Mouse (Mus musculus) megakaryocyte, embryonic 14.5 days (primary cell): Measurements from ENCODE around the gene Stim1. TPM values are rescaled to one million over a fixed set of nuclear protein-coding genes. Genes with fewer than 3 reads are reported as not detected.

Experiments
- H3K27me3 ChIP-seq: replicated peaks from 2 replicates; pipeline ENCODE3; 2012; ENCODE audit warnings: inconsistent platforms
- H3K36me3 ChIP-seq: replicated peaks from 2 replicates; pipeline ENCODE3; 2012; ENCODE audit warnings: low read length, inconsistent platforms, mixed read lengths
- H3K4me1 ChIP-seq: 2 replicates; pipeline ENCODE4 v1.6.1; 2012; ENCODE audit warnings: inconsistent platforms
- H3K4me3 ChIP-seq: replicated peaks from 2 replicates; pipeline ENCODE3; 2012; ENCODE audit warnings: moderate library complexity, mild to moderate bottlenecking, inconsistent platforms
- H3K9me3 ChIP-seq: 2 replicates; pipeline ENCODE4 v1.6.1; 2012; ENCODE audit warnings: inconsistent platforms
- FLI1 ChIP-seq: IDR thresholded peaks from 2 replicates; pipeline ENCODE4 v1.6.1; 2012; ENCODE audit warnings: low read length, inconsistent platforms, mixed read lengths
- GATA1 ChIP-seq: IDR thresholded peaks from 3 replicates; pipeline ENCODE4 v1.6.1; 2012; ENCODE audit warnings: mixed read lengths, low read length, inconsistent platforms, borderline replicate concordance
- polyA plus RNA-seq: library from polyadenylated mRNA; stranded (reverse); fragments of >175 nt; gene quantifications from 2 replicates; pipeline ENCODE4 v1.2.3, GENCODE M21; 2012; ENCODE audit warnings: low replicate concordance; ENCODE audit not compliant: insufficient read depth

Gene Stim1
- polyA plus RNA-seq, 1 experiment: 106 TPM

GRCm38 (mm10) chr7:102248691-102249404, 18.8 kb upstream of the Stim1 start:
- H3K4me1 ChIP-seq: peaks cover 79% of the 10 kb centered on the region
- TF ChIP-seq FLI1 (no peak), GATA1 (no peak)
- peak overlapping the region; percentile 96 for H3K4me3 ChIP-seq
- peaks cover 33% of the 10 kb centered on the region for H3K36me3 ChIP-seq
- no peaks in the 10 kb centered on the region for H3K9me3 ChIP-seq
- H3K27me3 ChIP-seq: no peaks in the 10 kb centered on the region

GRCm38 (mm10) chr7:102249531-102249895, 18.1 kb upstream of the Stim1 start:
- peaks cover 78% of the 10 kb centered on the region for H3K4me1 ChIP-seq
- TF ChIP-seq FLI1: no peak
- H3K27me3 ChIP-seq: no peaks in the 10 kb centered on the region
- peaks cover 27% of the 10 kb centered on the region for H3K36me3 ChIP-seq
- H3K4me3 ChIP-seq: peak overlapping the region; percentile 96
- no peaks in the 10 kb centered on the region for H3K9me3 ChIP-seq

- no peak for TF ChIP-seq GATA1
- no peak for TF ChIP-seq FLI1
- Histone ChIP-seq H3K27me3 (no peaks in the 10 kb centered on the region), H3K4me3 (peak overlapping the region; percentile 96), H3K9me3 (no peaks in the 10 kb centered on the region), H3K4me1 (peaks cover 73% of the 10 kb centered on the region), H3K36me3 (peaks cover 21% of the 10 kb centered on the region)
Measured at GRCm38 (mm10) chr7:102249896-102250630, 17.5 kb upstream of the Stim1 start.

- Histone ChIP-seq H3K4me1 (peaks cover 70% of the 10 kb centered on the region), H3K36me3 (peaks cover 18% of the 10 kb centered on the region), H3K9me3 (no peaks in the 10 kb centered on the region), H3K27me3 (no peaks in the 10 kb centered on the region), H3K4me3 (peak overlapping the region; percentile 96)
- TF ChIP-seq FLI1 (no peak), GATA1 (no peak)
Measured at GRCm38 (mm10) chr7:102250631-102251214, 16.9 kb upstream of the Stim1 start.

GRCm38 (mm10) chr7:102253631-102254030, 14.0 kb upstream of the Stim1 start:
- peak overlapping the region; percentile 42 for H3K4me3 ChIP-seq
- no peaks in the 10 kb centered on the region for H3K9me3 ChIP-seq
- H3K4me1 ChIP-seq: peaks cover 46% of the 10 kb centered on the region
- H3K27me3 ChIP-seq: no peaks in the 10 kb centered on the region
- no peaks in the 10 kb centered on the region for H3K36me3 ChIP-seq
- TF ChIP-seq GATA1: no peak
- TF ChIP-seq FLI1: no peak

GRCm38 (mm10) chr7:102255954-102256353, 11.7 kb upstream of the Stim1 start, which contains the start of gene Rhog:
Rhog (minus strand) TSS chr7:102256054.
- Histone ChIP-seq H3K27me3 (no peaks in the 10 kb centered on the region), H3K4me3 (no peak within 1 kb of the TSS), H3K36me3 (no peaks in the 10 kb centered on the region), H3K9me3 (no peaks in the 10 kb centered on the region), H3K4me1 (peaks cover 43% of the 10 kb centered on the region)
- TF ChIP-seq GATA1 (no peak), FLI1 (no peak)

GRCm38 (mm10) chr7:102256636-102257035, 11.0 kb upstream of the Stim1 start:
- no peak overlapping the region for H3K4me3 ChIP-seq
- H3K36me3 ChIP-seq: no peaks in the 10 kb centered on the region
- H3K4me1 ChIP-seq: peaks cover 36% of the 10 kb centered on the region
- TF ChIP-seq GATA1 (no peak), FLI1 (no peak)
- H3K27me3 ChIP-seq: no peaks in the 10 kb centered on the region
- H3K9me3 ChIP-seq: no peaks in the 10 kb centered on the region

- Histone ChIP-seq H3K9me3 (no peaks in the 10 kb centered on the region), H3K4me1 (peaks cover 24% of the 10 kb centered on the region), H3K27me3 (no peaks in the 10 kb centered on the region), H3K36me3 (no peaks in the 10 kb centered on the region), H3K4me3 (no peak overlapping the region)
- no peak for TF ChIP-seq GATA1
- TF ChIP-seq FLI1: no peak
Measured at GRCm38 (mm10) chr7:102258189-102258588, 9.4 kb upstream of the Stim1 start.

- Histone ChIP-seq H3K27me3 (no peaks in the 10 kb centered on the region), H3K4me1 (peaks cover 19% of the 10 kb centered on the region), H3K9me3 (no peaks in the 10 kb centered on the region), H3K4me3 (no peak overlapping the region), H3K36me3 (no peaks in the 10 kb centered on the region)
- TF ChIP-seq GATA1 (no peak), FLI1 (no peak)
Measured at GRCm38 (mm10) chr7:102258753-102259152, 8.9 kb upstream of the Stim1 start.

- Histone ChIP-seq H3K9me3 (no peaks in the 10 kb centered on the region), H3K36me3 (no peaks in the 10 kb centered on the region), H3K27me3 (no peaks in the 10 kb centered on the region), H3K4me1 (peaks cover 12% of the 10 kb centered on the region), H3K4me3 (no peak overlapping the region)
- no peak for TF ChIP-seq GATA1
- TF ChIP-seq FLI1: no peak
Measured at GRCm38 (mm10) chr7:102259716-102260479, 7.7 kb upstream of the Stim1 start.
